Mouse (Mus musculus): Measurements from ENCODE around the gene Tnp1. TPM values are rescaled to one million over a fixed set of nuclear protein-coding genes. Genes with fewer than 3 reads are reported as not detected.

Gene Tnp1
- polyA plus RNA-seq, 1 experiment = not detected

- Histone ChIP-seq H3K4me3 (ENCODE audit: low read depth, low read length) (no peak overlapping the region), H3K4me1 (ENCODE audit: control insufficient read depth, insufficient read depth, low read length) (no peaks in the 10 kb centered on the region), H3K27ac (ENCODE audit: insufficient read depth, low read length) (no peak overlapping the region), H3K9ac (ENCODE audit: low read depth, poor library complexity, severe bottlenecking) (no peak overlapping the region), H3K9me3 (replicated peaks; ENCODE audit: control insufficient read depth, insufficient read depth, low read length, poor library complexity, severe bottlenecking) (no peaks in the 10 kb centered on the region), H3K27me3 (ENCODE audit: control insufficient read depth, insufficient read depth, low read length, poor library complexity, severe bottlenecking) (no peaks in the 10 kb centered on the region), H3K36me3 (ENCODE audit: control insufficient read depth, insufficient read depth, low read length, poor library complexity, severe bottlenecking) (no peaks in the 10 kb centered on the region)
- TF ChIP-seq EP300 (IDR thresholded peaks at IDR 0.05; ENCODE audit: insufficient read depth, low read depth, low read length) = no peak
- no peak for TF ChIP-seq POLR2A (IDR thresholded peaks at IDR 0.05; ENCODE audit: insufficient read depth, low read length)
- no peak for TF ChIP-seq CTCF (IDR thresholded peaks at IDR 0.05; ENCODE audit: low read depth, low read length)
These were observed 36.8 kb downstream of the Tnp1 start for GRCm38 (mm10) chr1:72978956-72979355.

GRCm38 (mm10) chr1:72974226-72974625 is 41.5 kb downstream of the Tnp1 start:
- Histone ChIP-seq H3K27me3 (ENCODE audit: control insufficient read depth, insufficient read depth, low read length, poor library complexity, severe bottlenecking) (no peaks in the 10 kb centered on the region), H3K4me1 (ENCODE audit: control insufficient read depth, insufficient read depth, low read length) (peaks cover 2% of the 10 kb centered on the region), H3K9ac (ENCODE audit: low read depth, poor library complexity, severe bottlenecking) (no peak overlapping the region), H3K4me3 (ENCODE audit: low read depth, low read length) (no peak overlapping the region), H3K36me3 (ENCODE audit: control insufficient read depth, insufficient read depth, low read length, poor library complexity, severe bottlenecking) (no peaks in the 10 kb centered on the region), H3K9me3 (replicated peaks; ENCODE audit: control insufficient read depth, insufficient read depth, low read length, poor library complexity, severe bottlenecking) (no peaks in the 10 kb centered on the region), H3K27ac (ENCODE audit: insufficient read depth, low read length) (no peak overlapping the region)
- TF ChIP-seq POLR2A (IDR thresholded peaks at IDR 0.05; ENCODE audit: insufficient read depth, low read length) (no peak), EP300 (IDR thresholded peaks at IDR 0.05; ENCODE audit: insufficient read depth, low read depth, low read length) (no peak), CTCF (IDR thresholded peaks at IDR 0.05; ENCODE audit: low read depth, low read length) (no peak)

DNA sequence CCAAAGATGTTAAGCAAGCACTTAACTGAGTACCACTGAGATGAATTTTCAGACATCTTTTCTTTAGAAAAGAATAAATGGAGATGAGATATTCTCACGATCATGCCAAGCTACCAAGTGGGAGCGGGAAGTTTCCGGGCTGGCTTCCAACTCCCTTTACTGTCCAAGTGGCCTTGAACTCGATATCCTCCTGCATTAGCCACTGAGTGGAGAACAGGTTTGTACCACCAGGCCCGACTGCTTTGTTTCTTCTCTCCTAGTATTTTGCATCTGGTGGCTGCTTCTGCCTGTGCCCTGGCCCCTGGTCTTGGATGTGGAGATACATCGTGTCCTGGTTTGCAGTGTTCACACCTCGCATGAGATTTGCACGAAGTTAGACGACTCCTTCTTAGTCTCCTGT is 45.2 kb downstream of the Tnp1 start:
- no peak overlapping the region for H3K9ac ChIP-seq (ENCODE audit: low read depth, poor library complexity, severe bottlenecking)
- H3K4me1 ChIP-seq (ENCODE audit: control insufficient read depth, insufficient read depth, low read length) = peaks cover 2% of the 10 kb centered on the region
- no peak overlapping the region for H3K27ac ChIP-seq (ENCODE audit: insufficient read depth, low read length)
- H3K27me3 ChIP-seq (ENCODE audit: control insufficient read depth, insufficient read depth, low read length, poor library complexity, severe bottlenecking) = no peaks in the 10 kb centered on the region
- no peaks in the 10 kb centered on the region for H3K36me3 ChIP-seq (ENCODE audit: control insufficient read depth, insufficient read depth, low read length, poor library complexity, severe bottlenecking)
- no peak for TF ChIP-seq EP300 (IDR thresholded peaks at IDR 0.05; ENCODE audit: insufficient read depth, low read depth, low read length)
- TF ChIP-seq CTCF (IDR thresholded peaks at IDR 0.05; ENCODE audit: low read depth, low read length) = no peak
- TF ChIP-seq POLR2A (IDR thresholded peaks at IDR 0.05; ENCODE audit: insufficient read depth, low read length) = no peak
- H3K9me3 ChIP-seq (replicated peaks; ENCODE audit: control insufficient read depth, insufficient read depth, low read length, poor library complexity, severe bottlenecking) = no peaks in the 10 kb centered on the region
- H3K4me3 ChIP-seq (ENCODE audit: low read depth, low read length) = no peak overlapping the region

DNA sequence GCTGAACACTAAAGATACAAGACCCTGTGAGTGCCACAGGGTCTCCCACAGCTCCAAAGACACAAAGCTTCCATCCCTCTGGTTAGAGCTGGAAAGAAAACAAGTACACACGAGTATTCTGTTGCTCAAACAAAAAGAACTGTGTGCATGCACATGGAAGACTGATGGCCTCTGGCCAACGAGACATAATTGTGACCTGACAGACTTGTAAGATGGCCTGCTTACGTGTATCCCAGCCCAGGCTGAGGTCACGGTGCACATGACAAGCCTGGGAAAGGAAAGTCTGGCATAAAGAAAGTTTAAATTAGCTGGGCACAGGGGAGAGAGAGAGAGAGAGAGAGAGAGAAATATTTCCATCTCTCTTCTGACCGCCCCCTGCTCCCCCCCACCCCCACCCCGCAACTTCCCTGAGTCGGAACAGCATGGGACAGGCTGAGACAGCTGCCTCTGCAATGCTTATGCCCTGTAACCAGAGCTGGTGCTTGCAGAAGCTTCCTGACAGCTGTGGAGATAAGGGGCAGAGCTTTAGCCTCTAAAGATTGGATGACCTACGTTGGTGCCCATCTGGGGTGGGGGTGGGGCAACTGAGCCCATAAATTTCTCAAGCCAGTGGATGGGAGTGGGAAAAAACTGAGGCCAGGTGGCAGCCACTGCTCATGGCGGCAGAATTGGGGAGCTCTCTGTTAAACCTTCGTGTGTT is 46.4 kb downstream of the Tnp1 start:
- no peak overlapping the region for H3K4me3 ChIP-seq (ENCODE audit: low read depth, low read length)
- no peak overlapping the region for H3K27ac ChIP-seq (ENCODE audit: insufficient read depth, low read length)
- H3K4me1 ChIP-seq (ENCODE audit: control insufficient read depth, insufficient read depth, low read length) = peaks cover 2% of the 10 kb centered on the region
- H3K9me3 ChIP-seq (replicated peaks; ENCODE audit: control insufficient read depth, insufficient read depth, low read length, poor library complexity, severe bottlenecking) = no peaks in the 10 kb centered on the region
- no peaks in the 10 kb centered on the region for H3K36me3 ChIP-seq (ENCODE audit: control insufficient read depth, insufficient read depth, low read length, poor library complexity, severe bottlenecking)
- no peaks in the 10 kb centered on the region for H3K27me3 ChIP-seq (ENCODE audit: control insufficient read depth, insufficient read depth, low read length, poor library complexity, severe bottlenecking)
- no peak overlapping the region for H3K9ac ChIP-seq (ENCODE audit: low read depth, poor library complexity, severe bottlenecking)
- no peak for TF ChIP-seq POLR2A (IDR thresholded peaks at IDR 0.05; ENCODE audit: insufficient read depth, low read length)
- TF ChIP-seq EP300 (IDR thresholded peaks at IDR 0.05; ENCODE audit: insufficient read depth, low read depth, low read length) = no peak
- TF ChIP-seq CTCF (IDR thresholded peaks at IDR 0.05; ENCODE audit: low read depth, low read length) = no peak

- no peak overlapping the region for H3K4me3 ChIP-seq (ENCODE audit: low read depth, low read length)
- no peak overlapping the region for H3K9ac ChIP-seq (ENCODE audit: low read depth, poor library complexity, severe bottlenecking)
- no peaks in the 10 kb centered on the region for H3K9me3 ChIP-seq (replicated peaks; ENCODE audit: control insufficient read depth, insufficient read depth, low read length, poor library complexity, severe bottlenecking)
- H3K27me3 ChIP-seq (ENCODE audit: control insufficient read depth, insufficient read depth, low read length, poor library complexity, severe bottlenecking) = no peaks in the 10 kb centered on the region
- H3K27ac ChIP-seq (ENCODE audit: insufficient read depth, low read length) = no peak overlapping the region
- no peak for TF ChIP-seq CTCF (IDR thresholded peaks at IDR 0.05; ENCODE audit: low read depth, low read length)
- TF ChIP-seq POLR2A (IDR thresholded peaks at IDR 0.05; ENCODE audit: insufficient read depth, low read length) = no peak
- TF ChIP-seq EP300 (IDR thresholded peaks at IDR 0.05; ENCODE audit: insufficient read depth, low read depth, low read length) = no peak
- peaks cover 6% of the 10 kb centered on the region for H3K4me1 ChIP-seq (ENCODE audit: control insufficient read depth, insufficient read depth, low read length)
- H3K36me3 ChIP-seq (ENCODE audit: control insufficient read depth, insufficient read depth, low read length, poor library complexity, severe bottlenecking) = no peaks in the 10 kb centered on the region
These were observed 49.3 kb downstream of the Tnp1 start for GRCm38 (mm10) chr1:72966423-72966822.

Other genes starting within 250 kb of the Tnp1 start
- gene Igfbp2, start 191.4 kb downstream of the Tnp1 start, polyA plus RNA-seq (2011; ENCODE audit: insufficient read depth, insufficient read length, low read depth, missing spikeins) = 537 and 588 TPM in 2 replicates
- gene Igfbp5, start 141.0 kb downstream of the Tnp1 start, polyA plus RNA-seq (2011; ENCODE audit: insufficient read depth, insufficient read length, low read depth, missing spikeins) = 0.99 TPM in 2 replicates